Mouse (Mus musculus) liver, embryonic 15.5 days (tissue): ENCODE results near the gene Plxnb1. TPM values are rescaled to one million over a fixed set of nuclear protein-coding genes. Genes with fewer than 3 reads are reported as not detected.

ENCODE experiments used
- ATAC-seq: fragments of 200-750 bp; cut with Nextera tagmentation; 2 replicates; pipeline ENCODE4 v1.8.0; 2017; ENCODE audit warnings: moderate number of reproducible peaks, mild to moderate bottlenecking, moderate library complexity; ENCODE audit not compliant: insufficient read depth
- H3K27ac ChIP-seq: fragments of 300-500 bp; sonication (generic); replicated peaks from 2 replicates; pipeline ENCODE4 v1.5.1; 2015; ENCODE audit warnings: mild to moderate bottlenecking, inconsistent platforms
- H3K27me3 ChIP-seq: fragments of 300-500 bp; sonication (generic); 2 replicates; pipeline ENCODE4 v1.6.1; 2015; ENCODE audit warnings: mild to moderate bottlenecking, inconsistent platforms
- H3K36me3 ChIP-seq: fragments of 300-500 bp; sonication (generic); replicated peaks from 2 replicates; pipeline ENCODE4 v1.6.1; 2015; ENCODE audit warnings: moderate library complexity, mild to moderate bottlenecking, inconsistent platforms
- H3K4me1 ChIP-seq: fragments of 300-500 bp; sonication (generic); replicated peaks from 2 replicates; pipeline ENCODE4 v1.6.1; 2015; ENCODE audit warnings: inconsistent platforms
- H3K4me2 ChIP-seq: fragments of 300-500 bp; sonication (generic); 2 replicates; pipeline ENCODE4 v1.6.1; 2015; ENCODE audit warnings: moderate library complexity, mild to moderate bottlenecking, inconsistent platforms
- H3K4me3 ChIP-seq: fragments of 300-500 bp; sonication (generic); replicated peaks from 2 replicates; pipeline ENCODE4 v1.5.1; 2015; ENCODE audit warnings: mild to moderate bottlenecking, inconsistent platforms
- H3K9ac ChIP-seq: fragments of 300-500 bp; sonication (generic); 2 replicates; pipeline ENCODE4 v1.6.1; 2015; ENCODE audit warnings: moderate library complexity, mild to moderate bottlenecking, inconsistent platforms
- H3K9me3 ChIP-seq: fragments of 300-500 bp; sonication (generic); replicated peaks from 2 replicates; pipeline ENCODE4 v1.6.1; 2016; ENCODE audit warnings: inconsistent platforms
- WGBS: fragments of 180-500 bp; shearing (Covaris S2); methylation state at CpG from one replicate; pipeline ENCODE4 v1.1.7; 2015; ENCODE audit warnings: mixed read lengths; ENCODE audit not compliant: insufficient replicate concordance; 5-methylcytosine and 5-hydroxymethylcytosine counted together
- polyA plus RNA-seq: library from polyadenylated mRNA; unstranded; fragments of >200 nt; fragmentation: Nextera tagmentation; extraction: Ambion mirVana; gene quantifications from 2 replicates; pipeline ENCODE4 v1.2.1, GENCODE M21; 2015

Plxnb1 gene
- polyA plus RNA-seq, 1 experiment from 2014 or later, result 3.5 TPM

DNA sequence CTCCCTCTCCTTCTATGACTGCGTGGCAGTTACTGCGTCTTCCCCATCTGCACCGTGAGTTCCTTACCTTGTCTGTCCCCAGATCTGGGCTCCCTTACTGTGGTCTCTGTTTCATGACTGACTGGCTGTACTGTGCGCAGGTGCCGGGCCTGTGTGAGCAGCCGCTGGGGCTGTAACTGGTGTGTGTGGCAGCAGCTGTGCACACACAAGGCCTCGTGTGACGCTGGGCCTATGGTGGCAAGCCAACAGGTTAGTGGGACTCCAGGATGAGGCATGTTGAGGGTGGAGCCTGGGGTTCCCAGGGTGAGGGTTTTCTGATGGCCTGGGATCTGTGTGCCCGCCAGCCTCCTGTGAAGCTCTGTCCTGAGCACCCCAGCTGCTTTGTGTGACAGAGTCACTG, 8.9 kb downstream of the Plxnb1 start:
- no peak for ATAC-seq
- H3K9me3 ChIP-seq, result no peaks in the 10 kb centered on the region

GRCm38 (mm10) chr9:109105011-109105410, 9.8 kb downstream of the Plxnb1 start:
- no peak overlapping the region for H3K9ac ChIP-seq
- no peaks in the 10 kb centered on the region for H3K4me1 ChIP-seq
- peaks cover 11% of the 10 kb centered on the region; the same call in 1 of the 2 replicates for H3K36me3 ChIP-seq
- no peaks in the 10 kb centered on the region for H3K27me3 ChIP-seq
- WGBS, result 73% methylated on average over 12 of the region's 12 CpGs
- H3K4me2 ChIP-seq, result no peak overlapping the region
- no peak overlapping the region for H3K4me3 ChIP-seq
- H3K27ac ChIP-seq, result no peak overlapping the region
- no peak for ATAC-seq
- H3K9me3 ChIP-seq, result no peaks in the 10 kb centered on the region

More for the DNA sequence above, 8.9 kb downstream of the Plxnb1 start:
- Histone ChIP-seq H3K27ac (no peak overlapping the region), H3K4me1 (peaks cover 2% of the 10 kb centered on the region; the same call in 1 of the 2 replicates), H3K9ac (no peak overlapping the region), H3K4me2 (no peak overlapping the region), H3K27me3 (no peaks in the 10 kb centered on the region), H3K36me3 (peaks cover 11% of the 10 kb centered on the region; the same call in 1 of the 2 replicates), H3K4me3 (no peak overlapping the region)
- 68% methylated on average over 9 of the region's 9 CpGs for WGBS

GRCm38 (mm10) chr9:109105648-109106047, 10.5 kb downstream of the Plxnb1 start:
- WGBS, result 66% methylated on average over 12 of the region's 12 CpGs
- Histone ChIP-seq H3K4me1 (no peaks in the 10 kb centered on the region), H3K27ac (no peak overlapping the region), H3K9me3 (no peaks in the 10 kb centered on the region), H3K36me3 (peaks cover 13% of the 10 kb centered on the region; the same call in 1 of the 2 replicates), H3K9ac (no peak overlapping the region), H3K4me2 (no peak overlapping the region), H3K27me3 (no peaks in the 10 kb centered on the region), H3K4me3 (no peak overlapping the region)
- ATAC-seq, result no peak

DNA sequence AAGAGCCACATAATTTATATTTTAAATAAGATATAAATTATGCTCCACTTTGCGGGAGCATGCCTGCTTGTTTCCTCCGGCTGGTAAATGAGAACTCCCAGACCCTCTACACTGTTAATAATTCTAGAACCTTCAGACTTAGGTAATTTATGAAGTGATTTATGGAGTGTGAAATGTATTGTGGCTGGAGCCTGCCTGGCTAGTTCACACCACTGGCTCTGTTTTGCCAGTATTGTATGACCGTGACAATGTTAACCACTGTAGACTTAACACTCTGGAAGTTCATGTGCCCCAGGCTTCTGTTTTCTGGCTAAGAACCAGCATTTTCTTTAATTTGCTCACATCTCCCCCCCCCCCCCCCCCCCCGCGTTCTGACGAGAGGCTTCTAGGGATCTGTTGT, 12.2 kb downstream of the Plxnb1 start:
- H3K4me3 ChIP-seq, result no peak overlapping the region
- no peaks in the 10 kb centered on the region for H3K9me3 ChIP-seq
- no peak overlapping the region for H3K27ac ChIP-seq
- ATAC-seq, result no peak
- H3K36me3 ChIP-seq, result peaks cover 24% of the 10 kb centered on the region
- 66% methylated on average over 5 of the region's 6 CpGs for whole genome bisulfite sequencing
- no peak overlapping the region for H3K4me2 ChIP-seq
- no peaks in the 10 kb centered on the region for H3K27me3 ChIP-seq
- H3K9ac ChIP-seq, result no peak overlapping the region
- H3K4me1 ChIP-seq, result no peaks in the 10 kb centered on the region

- Histone ChIP-seq H3K9me3 (no peaks in the 10 kb centered on the region), H3K4me3 (no peak overlapping the region), H3K4me2 (no peak overlapping the region), H3K27ac (no peak overlapping the region), H3K9ac (no peak overlapping the region), H3K36me3 (peaks cover 28% of the 10 kb centered on the region), H3K4me1 (no peaks in the 10 kb centered on the region), H3K27me3 (no peaks in the 10 kb centered on the region)
- 64% methylated on average over 11 of the region's 11 CpGs for WGBS
- ATAC-seq, result no peak
Observed at GRCm38 (mm10) chr9:109110240-109110639, 15.1 kb downstream of the Plxnb1 start.

GRCm38 (mm10) chr9:109111101-109111500, 15.9 kb downstream of the Plxnb1 start:
- H3K36me3 ChIP-seq, result peaks cover 28% of the 10 kb centered on the region
- no peaks in the 10 kb centered on the region for H3K27me3 ChIP-seq
- no peak overlapping the region for H3K4me2 ChIP-seq
- no peaks in the 10 kb centered on the region for H3K9me3 ChIP-seq
- ATAC-seq, result no peak
- no peak overlapping the region for H3K9ac ChIP-seq
- H3K27ac ChIP-seq, result no peak overlapping the region
- H3K4me1 ChIP-seq, result no peaks in the 10 kb centered on the region
- no peak overlapping the region for H3K4me3 ChIP-seq
- 62% methylated on average over 4 of the region's 4 CpGs for WGBS

DNA sequence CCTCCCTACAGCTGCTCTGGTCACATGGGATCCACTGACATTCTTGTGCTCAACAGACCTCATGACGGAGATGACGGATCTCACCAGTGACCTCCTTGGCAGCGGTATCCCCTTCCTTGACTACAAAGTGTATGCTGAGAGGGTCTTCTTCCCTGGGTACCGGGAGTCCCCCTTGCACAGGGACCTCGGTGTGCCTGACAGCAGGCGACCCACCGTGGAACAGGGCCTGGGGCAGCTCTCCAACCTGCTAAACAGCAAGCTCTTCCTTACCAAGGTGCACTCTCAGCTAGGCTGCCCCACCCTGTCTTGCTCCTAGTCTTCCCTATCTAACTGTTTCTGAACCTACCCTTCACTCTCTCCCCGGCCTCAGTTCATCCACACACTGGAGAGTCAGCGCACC, 16.4 kb downstream of the Plxnb1 start:
- Histone ChIP-seq H3K27me3 (no peaks in the 10 kb centered on the region), H3K36me3 (peaks cover 30% of the 10 kb centered on the region), H3K4me2 (no peak overlapping the region), H3K4me1 (no peaks in the 10 kb centered on the region), H3K27ac (no peak overlapping the region), H3K4me3 (no peak overlapping the region), H3K9ac (no peak overlapping the region), H3K9me3 (no peaks in the 10 kb centered on the region)
- ATAC-seq, result no peak
- 78% methylated on average over 9 of the region's 9 CpGs for WGBS

- no peaks in the 10 kb centered on the region for H3K27me3 ChIP-seq
- no peak overlapping the region for H3K4me2 ChIP-seq
- peaks cover 27% of the 10 kb centered on the region for H3K36me3 ChIP-seq
- H3K4me3 ChIP-seq, result no peak overlapping the region
- no peak overlapping the region for H3K27ac ChIP-seq
- WGBS, result 56% methylated on average over 8 of the region's 8 CpGs
- H3K9ac ChIP-seq, result no peak overlapping the region
- 0 out of 2 replicates have a peak, but pooled peaks cover 4% of the 10 kb centered on the region for H3K4me1 ChIP-seq
- no peak for ATAC-seq
- no peaks in the 10 kb centered on the region for H3K9me3 ChIP-seq
Observed at GRCm38 (mm10) chr9:109113331-109113730, 18.1 kb downstream of the Plxnb1 start.

- 70% methylated on average over 11 of the region's 11 CpGs for WGBS
- Histone ChIP-seq H3K4me1 (0 out of 2 replicates have a peak, but pooled peaks cover 4% of the 10 kb centered on the region), H3K9ac (no peak overlapping the region), H3K4me2 (no peak overlapping the region), H3K27ac (no peak overlapping the region), H3K9me3 (no peaks in the 10 kb centered on the region), H3K27me3 (no peaks in the 10 kb centered on the region), H3K36me3 (peaks cover 23% of the 10 kb centered on the region; the same call in 1 of the 2 replicates), H3K4me3 (no peak overlapping the region)
- no peak for ATAC-seq
Observed at GRCm38 (mm10) chr9:109114276-109114675, 19.1 kb downstream of the Plxnb1 start.

DNA sequence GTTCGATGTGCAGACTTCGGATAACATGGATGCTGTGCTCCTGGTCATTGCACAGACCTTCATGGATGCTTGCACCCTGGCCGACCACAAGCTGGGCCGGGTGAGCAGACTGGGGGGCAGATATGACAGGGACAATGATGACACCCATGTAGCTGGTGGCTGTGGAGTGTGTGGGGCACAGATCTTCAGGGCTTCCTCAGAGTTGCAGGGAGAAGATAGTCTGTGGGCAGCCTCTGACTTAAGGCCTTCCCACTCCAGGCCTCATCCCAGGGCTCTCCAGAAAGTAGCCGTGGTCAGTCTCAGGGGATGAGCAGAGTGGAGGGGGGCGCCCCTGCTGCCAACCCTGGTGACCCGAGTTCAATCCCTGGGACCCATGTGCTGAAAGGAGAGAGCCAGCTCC, 19.7 kb downstream of the Plxnb1 start:
- 66% methylated on average over 7 of the region's 7 CpGs for WGBS
- H3K4me2 ChIP-seq, result no peak overlapping the region
- no peak overlapping the region for H3K4me3 ChIP-seq
- H3K36me3 ChIP-seq, result peaks cover 23% of the 10 kb centered on the region; the same call in 1 of the 2 replicates
- no peak overlapping the region for H3K9ac ChIP-seq
- ATAC-seq, result no peak
- H3K9me3 ChIP-seq, result no peaks in the 10 kb centered on the region
- no peak overlapping the region for H3K27ac ChIP-seq
- 0 out of 2 replicates have a peak, but pooled peaks cover 4% of the 10 kb centered on the region for H3K4me1 ChIP-seq
- H3K27me3 ChIP-seq, result no peaks in the 10 kb centered on the region

DNA sequence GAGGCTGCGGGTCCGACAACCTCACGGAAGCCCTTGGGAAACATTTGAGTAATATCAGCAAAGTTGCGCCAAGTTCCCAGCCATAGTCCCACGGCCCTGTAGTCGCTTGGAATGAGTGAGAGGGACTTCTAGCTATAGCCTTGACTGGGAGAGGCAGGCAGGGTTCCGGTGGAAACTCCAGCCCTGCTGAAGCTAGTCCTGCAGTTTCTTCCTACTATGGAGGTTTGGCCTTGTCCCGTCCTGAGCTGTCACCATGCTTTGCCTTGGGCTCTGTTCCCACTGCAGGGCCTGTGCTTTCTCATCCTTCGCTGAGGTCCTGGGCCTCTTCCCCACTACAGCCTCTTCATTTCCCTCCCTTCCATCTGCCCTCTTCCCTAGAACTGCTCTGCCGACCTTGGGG, 21.0 kb downstream of the Plxnb1 start:
- Histone ChIP-seq H3K4me3 (no peak overlapping the region), H3K36me3 (peaks cover 16% of the 10 kb centered on the region; the same call in 1 of the 2 replicates)

DNA sequence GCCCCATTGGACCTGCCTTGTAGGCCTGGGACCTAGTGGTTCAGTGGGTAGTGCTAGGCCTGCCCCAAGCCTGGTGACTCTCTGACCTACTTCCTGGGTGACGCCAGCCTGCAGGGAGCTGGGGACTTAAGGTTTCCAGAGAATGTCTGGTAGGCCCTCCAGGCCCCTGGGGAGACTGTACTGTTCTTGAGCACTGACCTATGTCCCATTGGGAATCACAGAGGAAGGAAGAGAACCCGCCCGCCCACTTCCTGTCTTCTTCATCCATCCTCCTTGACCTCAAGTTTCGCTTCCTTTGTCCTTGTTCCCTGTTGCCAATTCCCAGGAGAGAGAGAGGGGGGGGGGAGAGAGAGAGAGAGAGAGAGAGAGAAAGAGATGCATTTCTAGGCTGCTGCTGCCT, 22.9 kb downstream of the Plxnb1 start:
- no peak overlapping the region for H3K4me2 ChIP-seq
- H3K27ac ChIP-seq, result no peak overlapping the region
- H3K27me3 ChIP-seq, result no peaks in the 10 kb centered on the region
- ATAC-seq, result 0 out of 2 replicates have a peak, but pooled peaks have one; percentile 13
- H3K4me1 ChIP-seq, result 0 out of 2 replicates have a peak, but pooled peaks cover 4% of the 10 kb centered on the region
- 0 out of 2 replicates have a peak, but pooled peaks cover 8% of the 10 kb centered on the region for H3K36me3 ChIP-seq
- H3K4me3 ChIP-seq, result no peak overlapping the region
- no peak overlapping the region for H3K9ac ChIP-seq
- H3K9me3 ChIP-seq, result no peaks in the 10 kb centered on the region
- 51% methylated on average over 4 of the region's 4 CpGs for WGBS

More for the DNA sequence above, 21.0 kb downstream of the Plxnb1 start:
- Histone ChIP-seq H3K4me2 (no peak overlapping the region), H3K9me3 (no peaks in the 10 kb centered on the region), H3K9ac (no peak overlapping the region), H3K4me1 (0 out of 2 replicates have a peak, but pooled peaks cover 4% of the 10 kb centered on the region), H3K27me3 (no peaks in the 10 kb centered on the region), H3K27ac (no peak overlapping the region)
- no peak for ATAC-seq
- 73% methylated on average over 10 of the region's 10 CpGs for WGBS
